Mouse (Mus musculus) cerebellum, adult 9-10 months (tissue): ENCODE results near the gene Kcnk3.

ENCODE experiments used
- DNase-seq: peaks from one replicate; pipeline ENCODE4 v3.0.0; 2022

The Kcnk3 gene

DNA sequence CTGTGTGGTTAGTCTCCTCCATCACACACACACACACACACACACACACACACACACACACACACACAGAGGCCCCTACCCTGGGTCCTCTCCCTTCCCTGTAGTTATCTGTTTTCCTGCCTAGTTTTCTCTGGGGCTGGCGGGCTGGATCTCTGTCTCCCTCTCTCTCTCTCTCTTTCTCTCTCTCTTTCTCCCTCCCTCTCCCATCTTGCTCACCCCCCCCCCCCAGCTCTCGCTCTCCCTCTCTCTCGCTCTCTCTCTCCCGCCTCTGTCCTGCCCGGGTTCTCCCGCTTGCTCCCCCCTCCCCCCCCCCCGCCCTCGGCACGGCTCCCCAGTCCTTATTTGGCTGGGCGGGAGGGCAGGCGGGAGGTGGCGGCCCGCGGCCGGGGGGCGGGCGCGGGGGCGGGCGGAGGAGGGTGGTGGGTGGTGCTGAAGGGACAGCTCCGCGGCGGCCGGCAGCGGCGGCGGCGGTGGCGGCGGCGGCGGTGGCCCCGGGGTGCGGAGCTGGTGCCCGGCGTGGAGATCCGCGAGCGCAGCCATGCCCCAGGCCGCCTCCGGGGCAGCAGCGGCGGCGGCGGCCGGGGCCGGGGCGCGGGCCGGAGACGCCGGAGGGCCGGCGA lies at the start of gene Kcnk3:
Gene Kcnk3, plus strand, starts transcription at position 490 of the 620 bp plus-strand sequence.
- DNase-seq, result peak; percentile 63

DNA sequence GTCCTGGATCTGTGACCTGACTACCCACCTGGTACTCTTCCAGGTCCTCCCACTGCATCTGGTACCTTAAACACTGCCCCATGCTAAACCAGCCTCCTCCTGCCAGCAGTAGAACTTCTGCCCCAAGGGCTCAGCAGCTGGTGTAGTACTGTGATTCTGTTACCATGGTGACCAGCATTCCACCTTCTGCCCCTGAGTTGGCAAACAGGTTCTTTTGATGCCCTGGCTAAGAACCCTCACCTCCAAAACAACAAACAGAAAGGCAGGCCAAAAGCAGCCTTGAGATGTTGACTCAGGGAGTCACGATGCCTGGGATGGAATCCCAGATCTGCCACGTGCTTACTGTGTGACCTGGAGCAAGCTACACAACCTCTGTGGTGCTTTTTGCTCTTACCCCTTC lies 42.3 kb upstream of the Kcnk3 start, which contains the start of gene Cib4:
Gene Cib4, minus strand, starts transcription at position 139 of the 400 bp plus-strand sequence.
- no peak for DNase-seq

DNA sequence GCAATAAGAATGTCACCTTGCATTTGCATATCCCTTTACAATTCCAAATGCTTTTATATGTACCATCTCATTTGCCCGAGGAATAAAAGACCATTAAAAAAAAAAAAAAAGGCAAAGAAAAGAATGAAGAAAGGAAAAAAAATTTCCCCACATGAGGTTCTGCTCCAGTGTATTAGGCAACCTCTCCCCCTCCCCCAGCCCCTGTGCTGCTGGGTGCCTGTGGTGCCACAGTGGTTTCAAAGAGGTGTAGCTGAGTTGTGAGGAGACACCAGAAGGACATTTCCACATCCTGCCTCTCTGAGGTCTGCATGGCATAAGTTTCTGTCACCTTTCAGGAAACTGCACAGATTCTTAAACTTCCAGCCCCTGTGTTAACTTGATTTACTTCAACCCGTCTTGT lies 39.3 kb upstream of the Kcnk3 start:
- DNase-seq, result no peak

DNA sequence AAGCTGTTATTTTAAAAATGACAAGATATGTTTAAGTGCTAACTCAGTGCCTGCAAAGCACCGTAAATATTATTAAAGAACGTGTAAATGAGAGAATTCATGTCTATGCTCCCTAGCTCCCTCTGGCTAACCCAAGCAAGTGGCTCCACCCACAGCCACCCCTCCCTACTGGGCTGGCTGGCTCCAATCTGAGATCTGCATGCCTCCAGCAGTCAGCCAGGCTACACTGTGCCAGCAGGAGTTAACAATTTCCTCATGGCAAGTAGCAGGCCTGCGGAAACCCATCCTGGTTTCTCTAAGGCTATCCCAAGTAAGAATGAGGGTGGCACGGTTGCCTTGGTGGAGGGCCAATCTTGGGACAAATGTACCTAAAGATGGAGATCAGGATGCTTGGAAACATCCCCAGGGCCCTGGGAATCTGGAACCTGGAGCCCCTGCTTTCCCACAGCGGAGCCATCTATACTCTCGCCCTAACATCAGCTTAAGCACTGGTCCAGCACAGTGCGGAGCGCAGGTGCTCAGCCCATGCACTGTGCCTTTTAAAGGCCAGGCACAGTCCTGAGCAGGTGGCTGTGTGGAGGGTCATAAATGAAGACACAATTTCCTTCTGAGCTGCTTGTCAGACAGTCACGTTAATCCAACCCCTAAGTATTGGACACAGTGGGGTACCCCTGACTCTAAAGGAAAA lies 37.5 kb upstream of the Kcnk3 start:
- DNase-seq, result peak; percentile 72

DNA sequence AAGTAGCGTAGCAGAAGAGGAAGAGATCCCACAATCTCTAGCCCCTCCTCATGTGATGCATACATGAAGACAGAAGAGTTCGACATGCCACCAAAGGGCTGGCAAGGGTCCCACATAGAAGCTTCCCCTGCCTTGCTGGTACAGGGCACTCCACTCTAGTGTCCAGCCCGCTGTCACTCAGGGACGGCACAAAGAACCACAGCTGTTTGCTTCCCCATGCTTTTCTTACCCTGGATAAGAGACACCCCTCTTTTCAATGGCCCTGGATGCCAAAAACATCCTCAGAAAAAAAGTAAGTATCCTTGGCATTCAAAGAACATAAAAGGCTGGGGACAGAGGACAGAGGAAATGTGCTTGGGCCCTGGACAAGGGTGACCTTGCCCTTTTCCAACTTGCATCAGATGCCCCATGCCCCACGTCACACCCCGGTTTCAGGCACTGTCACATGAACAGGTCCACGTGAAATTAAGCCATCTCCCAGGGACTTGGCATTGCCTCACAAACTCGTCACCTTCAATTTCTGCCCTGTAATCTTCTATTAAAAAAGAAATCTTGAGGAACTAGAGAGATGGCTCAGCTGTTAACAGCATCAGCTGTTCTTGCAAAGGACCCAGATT lies 36.8 kb upstream of the Kcnk3 start:
- DNase-seq, result no peak

DNA sequence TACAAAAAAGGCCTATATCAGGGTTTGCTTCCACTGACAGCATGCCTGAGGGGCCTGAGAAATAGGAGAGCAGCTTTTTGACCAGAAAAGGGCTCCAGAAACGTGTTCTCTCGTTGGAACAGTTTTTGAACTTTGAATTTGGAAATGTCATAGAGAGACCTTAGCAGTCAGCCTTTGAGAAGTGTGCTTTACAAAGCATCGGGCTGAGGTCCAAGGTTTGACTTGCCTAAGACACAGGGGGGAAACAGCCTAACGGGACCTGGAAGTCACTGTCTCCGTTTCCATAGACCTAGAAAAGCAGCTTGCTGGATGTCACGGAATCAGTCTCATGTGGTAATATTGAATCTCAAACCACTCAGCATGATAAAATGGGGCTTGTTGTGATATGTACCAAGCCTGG lies 36.0 kb upstream of the Kcnk3 start:
- no peak for DNase-seq

DNA sequence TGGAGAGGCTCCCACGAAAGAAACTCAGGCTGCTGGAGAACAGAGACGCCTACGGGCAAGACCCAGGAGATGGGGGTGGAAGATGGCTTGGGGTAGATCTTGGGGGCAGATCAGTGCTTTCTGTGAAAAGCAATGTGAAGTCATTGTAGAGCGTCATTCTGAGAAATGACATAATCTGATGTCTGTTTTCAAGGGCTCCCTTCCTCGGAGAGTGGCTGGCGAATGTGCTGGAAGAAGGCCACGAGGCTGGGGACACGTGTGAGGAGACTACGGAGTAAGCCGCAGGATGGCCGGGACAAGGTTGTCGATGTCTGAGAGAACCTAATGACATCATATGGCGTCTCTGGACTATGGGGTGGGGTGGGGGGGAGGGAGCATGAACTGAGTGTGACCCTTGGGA lies 34.0 kb upstream of the Kcnk3 start:
- DNase-seq, result no peak

DNA sequence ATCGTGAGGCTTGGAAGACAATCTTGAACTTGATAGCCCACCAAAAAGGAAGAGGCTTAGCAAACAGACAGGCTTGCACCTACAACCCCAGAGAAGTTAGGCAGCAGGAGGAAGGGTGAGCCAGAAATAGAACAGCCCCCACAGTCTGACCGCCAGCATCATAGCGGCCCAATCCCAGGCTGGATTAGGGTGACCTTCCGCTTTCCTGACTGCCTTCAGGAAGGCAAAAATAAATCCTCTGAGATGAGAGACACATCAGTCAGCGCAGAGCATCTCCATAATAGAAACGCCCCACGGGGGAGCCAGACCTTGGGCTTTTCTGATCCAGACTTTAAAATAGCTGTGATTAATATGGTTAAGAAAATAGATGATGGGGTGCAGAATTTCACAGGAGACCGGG lies 33.0 kb upstream of the Kcnk3 start:
- DNase-seq, result no peak

DNA sequence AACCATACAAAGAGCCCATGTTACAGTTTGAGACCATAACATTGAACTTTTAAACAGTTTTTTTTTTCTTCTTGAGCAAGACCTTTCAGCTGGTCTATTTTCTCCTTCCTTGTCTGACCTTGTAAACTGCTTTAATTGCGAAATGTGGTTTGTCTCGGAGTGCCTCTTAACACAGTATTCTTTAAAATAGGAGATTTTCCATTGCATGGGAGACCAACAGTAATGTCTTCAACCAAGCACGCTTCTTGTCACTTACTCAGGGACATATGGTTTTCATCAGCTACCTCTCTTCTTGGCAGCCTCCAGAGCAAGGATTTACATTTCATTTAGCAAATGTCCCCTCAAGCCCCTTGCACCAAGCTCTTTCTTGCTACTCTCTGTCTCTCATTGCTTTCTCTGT lies 31.7 kb upstream of the Kcnk3 start:
- DNase-seq, result no peak

DNA sequence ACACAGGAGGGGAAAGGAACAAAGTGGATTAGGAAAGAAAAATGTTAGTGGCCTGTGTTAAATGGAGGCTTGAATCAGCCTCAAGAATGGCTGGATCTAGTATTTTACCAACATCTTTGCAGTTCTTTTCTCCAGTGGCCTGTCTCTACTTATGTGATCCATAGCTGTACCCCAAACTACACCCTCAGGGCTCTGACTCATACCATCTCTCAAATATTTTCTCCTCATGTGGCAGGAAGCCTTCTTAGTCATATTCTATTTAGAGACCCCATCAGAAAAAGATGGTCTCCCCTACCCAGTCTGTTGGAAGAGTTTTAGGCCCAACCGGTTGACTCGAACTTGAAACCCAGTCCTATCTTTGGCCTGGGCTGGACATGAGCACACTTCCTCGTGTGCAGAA lies 28.5 kb upstream of the Kcnk3 start:
- no peak for DNase-seq

DNA sequence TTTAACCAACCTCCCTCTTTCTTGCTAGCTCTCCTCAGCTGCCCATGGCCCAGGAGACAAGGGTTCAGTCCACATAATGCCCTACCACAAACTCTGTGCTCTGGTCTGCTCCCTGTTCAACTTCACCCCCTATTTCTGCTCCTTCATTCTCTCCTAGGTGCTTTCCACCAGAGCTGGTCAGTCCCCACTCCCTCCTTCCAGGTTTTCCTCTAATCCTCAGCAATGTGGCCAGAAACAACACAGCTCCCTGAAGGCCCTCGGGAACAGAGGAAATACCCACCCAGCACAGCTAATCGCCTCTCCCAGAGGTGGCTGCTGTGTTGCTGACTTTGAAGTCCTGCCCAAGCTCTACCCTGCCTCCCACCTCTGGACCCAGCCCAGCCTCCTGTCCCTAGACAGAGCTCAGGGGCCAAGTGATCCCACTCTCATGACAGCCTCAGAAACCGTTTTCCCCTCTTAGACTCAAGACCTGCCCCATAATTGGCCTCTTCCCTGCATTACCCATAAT lies 27.9 kb upstream of the Kcnk3 start:
- no peak for DNase-seq

DNA sequence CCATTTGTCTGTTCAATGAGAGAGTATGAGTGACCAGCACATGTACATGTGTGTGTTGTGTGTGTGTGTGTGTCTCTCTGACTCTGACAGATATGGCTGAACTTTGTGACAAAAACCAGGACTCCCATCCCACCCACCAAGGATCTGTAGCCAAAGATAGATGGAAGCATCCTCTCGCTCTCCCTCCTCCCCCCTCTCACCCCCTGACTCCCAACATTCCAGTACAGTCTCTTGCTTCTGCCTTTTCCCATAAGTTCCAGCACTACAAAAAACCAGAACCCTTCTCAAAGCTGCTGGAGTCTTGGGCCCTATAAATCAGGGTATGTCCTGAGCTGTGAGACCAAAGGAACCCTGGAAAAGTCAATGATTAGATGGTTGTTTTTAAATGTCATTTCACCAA lies 19.5 kb upstream of the Kcnk3 start:
- no peak for DNase-seq

DNA sequence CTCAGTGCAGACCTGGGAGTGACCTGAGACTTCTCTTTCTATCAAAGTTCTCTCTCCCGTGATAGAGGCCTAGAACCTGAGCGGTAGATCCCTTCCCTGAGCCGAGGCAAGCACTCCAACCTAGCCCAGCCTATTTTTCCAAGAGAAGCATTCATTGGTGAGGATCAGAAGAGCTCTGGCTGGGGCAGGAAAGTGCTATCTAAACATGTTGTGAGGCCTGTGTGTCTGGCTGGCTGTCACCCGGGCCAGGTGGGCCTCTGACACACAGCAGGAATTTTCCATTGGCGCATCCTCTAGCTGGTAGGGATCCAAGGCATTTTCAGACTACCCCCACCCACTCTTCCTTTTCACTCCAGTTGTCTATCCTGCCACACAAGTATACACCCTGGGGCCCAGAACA lies 16.1 kb upstream of the Kcnk3 start:
- DNase-seq, result no peak

DNA sequence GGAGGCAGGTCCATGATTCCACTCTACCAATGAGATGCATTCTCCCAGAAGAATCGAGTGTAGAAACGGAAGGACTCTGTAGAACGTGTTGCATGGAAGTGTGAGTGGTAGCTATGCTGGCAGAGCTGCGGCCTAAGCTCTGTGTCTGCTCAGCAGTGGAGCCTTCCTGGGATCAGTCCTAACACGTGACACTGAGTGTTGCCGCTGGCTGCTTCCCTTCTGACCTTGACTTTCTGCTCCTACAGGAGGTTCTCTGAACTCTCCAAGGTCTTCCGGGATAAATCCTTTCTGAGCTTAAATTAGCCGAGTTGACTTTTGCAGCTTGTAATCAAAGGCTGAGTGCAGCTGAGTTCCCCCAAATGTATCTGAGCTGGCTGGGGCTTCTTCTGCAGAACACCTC lies 13.6 kb upstream of the Kcnk3 start:
- no peak for DNase-seq

DNA sequence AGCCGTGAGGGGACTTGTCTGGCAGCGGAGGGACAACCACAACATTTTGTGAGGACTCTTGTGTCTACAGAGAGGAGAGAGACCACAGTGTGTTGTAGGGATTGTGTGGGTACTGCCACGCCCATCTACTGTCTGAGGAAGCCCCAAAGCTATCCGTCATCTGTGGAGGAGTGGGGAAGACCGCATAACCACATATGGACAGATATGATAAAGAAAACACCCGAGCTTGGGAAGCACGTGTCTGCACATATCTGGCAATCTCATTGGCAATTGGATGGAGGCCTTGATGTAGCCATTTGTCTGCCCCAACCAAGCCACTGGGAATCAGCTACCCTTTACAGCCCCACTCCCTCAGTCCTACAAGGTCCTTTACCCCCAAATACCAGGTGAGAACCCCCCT lies 11.7 kb upstream of the Kcnk3 start:
- DNase-seq, result no peak

DNA sequence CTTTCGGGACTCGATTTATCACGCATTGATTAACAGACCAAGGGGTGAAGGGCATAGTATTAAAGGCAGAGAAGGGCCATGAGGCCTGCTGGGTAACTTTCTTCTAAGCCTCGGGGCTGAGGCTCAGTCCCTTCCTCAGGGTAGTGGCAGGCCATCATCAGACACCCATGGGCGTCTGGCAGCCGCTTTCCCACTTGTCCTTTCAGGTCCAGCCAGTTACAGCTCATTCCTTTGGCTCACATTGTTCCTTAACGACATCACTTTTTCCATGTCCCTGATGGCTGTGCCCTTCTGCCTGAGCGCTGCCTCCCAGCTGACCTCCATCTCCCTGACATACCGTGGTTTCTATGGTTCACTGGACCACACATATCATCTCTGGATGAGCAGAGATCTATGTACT lies 10.7 kb upstream of the Kcnk3 start:
- peak; percentile 57 for DNase-seq

DNA sequence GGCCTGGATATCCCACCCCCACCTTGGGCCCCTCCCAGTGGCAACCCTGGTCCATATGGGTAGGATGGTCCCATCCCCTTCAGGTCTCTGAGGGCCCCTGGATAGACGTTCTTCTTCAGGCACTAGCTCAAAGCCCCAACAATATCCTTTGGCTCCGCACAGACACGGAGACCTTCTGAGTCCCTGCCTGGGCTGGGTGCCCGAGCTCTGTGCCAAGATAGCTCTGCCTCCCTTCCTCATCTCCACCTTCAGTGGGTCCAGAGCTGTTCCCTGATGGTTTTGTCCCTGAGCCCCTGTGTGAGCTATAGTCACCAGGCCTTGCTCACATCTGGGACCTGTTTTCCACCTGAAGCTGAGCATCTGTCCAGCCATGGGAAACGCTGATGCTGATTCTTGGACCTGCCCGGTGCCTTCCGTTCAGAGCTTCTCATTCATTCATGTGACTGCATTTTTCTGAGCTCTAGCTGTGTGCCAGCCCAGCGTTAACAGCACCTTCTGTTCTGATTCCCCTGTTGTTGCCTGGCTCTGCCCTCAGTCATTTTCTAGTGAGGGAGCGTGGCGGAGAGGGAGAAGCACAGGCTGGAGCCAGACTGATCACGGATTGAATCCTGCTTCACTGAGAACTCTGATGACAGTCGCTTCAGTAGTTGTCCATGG lies 10.2 kb upstream of the Kcnk3 start:
- peak; percentile 91 for DNase-seq

DNA sequence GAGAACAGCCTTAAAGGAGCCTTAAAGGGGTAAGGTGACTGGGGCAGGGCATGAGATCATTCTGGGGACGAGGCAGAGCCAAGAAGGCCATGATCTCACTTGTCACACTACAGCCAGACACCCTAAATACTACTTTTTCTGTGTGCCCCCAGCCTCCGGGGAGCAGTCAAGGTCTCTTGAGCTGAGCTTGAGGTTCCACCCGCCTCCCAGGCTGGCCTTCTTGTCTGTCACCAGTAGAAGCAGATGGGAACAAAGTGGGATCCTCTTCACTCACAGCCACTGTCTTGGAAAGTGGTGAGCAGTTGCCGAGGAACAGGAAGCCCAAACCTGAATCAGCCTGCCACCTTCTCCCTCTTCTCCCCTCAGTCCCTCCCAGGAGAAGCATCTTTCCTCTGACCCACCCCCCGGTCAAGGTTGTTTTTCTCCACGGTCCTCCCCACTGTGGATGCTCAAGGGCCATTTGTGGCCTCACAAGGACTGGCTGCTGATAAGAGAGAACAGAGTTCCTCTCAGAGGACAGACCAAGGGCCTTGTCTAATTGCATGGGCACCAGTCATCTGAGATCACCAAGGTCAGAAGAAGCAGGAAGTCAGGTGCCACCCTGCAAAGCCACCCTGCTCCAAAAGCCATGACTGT lies 9.4 kb upstream of the Kcnk3 start:
- no peak for DNase-seq

DNA sequence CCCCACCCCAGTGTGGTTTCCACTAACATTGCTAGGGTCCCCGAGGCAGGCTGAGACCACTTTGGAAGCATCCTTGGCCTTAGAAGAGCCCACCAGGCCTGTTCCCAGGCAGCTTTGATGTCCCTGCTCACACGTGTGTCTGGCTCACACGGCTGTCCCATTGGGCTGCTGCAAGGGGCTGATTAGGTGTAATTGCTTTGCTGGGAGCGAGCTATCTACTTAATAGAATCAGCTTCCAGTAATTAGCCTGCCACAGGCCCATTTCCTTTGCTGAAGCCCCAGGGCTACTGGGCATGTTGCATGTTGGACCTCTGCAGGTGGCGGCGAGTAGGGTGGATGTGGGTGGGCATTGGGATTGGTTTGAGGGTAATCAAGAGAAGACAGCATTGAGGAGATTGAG lies 7.2 kb upstream of the Kcnk3 start:
- peak; percentile 23 for DNase-seq

DNA sequence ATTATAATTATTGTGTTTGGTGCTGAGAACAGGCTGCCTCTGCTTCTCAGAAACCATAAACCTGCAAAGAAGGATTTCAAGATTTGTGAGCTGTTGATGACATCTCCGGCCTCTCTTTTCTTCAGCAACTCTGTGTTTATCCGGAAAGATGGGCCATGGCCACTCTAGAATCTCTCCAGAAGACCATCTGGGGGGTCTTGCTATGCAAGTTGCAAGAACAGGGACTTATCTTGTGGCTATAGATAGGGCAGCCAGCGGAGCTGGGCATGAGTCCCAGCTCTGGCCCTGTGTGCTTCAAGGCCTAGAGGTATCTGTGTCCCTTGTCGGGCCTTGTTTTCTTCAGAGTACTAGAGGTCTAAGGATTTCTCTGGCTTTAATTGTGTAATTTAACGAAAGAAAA lies 6.0 kb upstream of the Kcnk3 start:
- peak; percentile 13 for DNase-seq

DNA sequence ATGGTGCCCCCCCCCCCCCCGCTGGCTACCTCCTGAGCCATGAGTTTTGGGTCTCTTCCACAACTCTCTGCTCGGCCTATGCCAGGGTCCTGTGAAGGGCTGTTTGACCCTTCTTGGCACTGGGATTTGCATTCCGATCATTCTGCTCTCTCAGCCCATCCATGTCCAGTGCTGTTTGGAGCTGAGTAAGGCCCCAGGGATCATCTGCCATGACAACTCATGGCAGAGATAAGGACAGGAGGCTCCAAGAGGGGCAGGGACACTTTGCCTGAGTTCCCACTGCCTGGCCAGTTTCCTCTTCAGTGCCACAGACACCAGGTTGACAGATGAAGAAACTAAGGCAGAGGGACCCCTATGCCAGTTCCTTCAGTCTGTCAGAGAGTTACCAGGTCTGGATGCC lies 1.4 kb upstream of the Kcnk3 start:
- peak; percentile 93 for DNase-seq

DNA sequence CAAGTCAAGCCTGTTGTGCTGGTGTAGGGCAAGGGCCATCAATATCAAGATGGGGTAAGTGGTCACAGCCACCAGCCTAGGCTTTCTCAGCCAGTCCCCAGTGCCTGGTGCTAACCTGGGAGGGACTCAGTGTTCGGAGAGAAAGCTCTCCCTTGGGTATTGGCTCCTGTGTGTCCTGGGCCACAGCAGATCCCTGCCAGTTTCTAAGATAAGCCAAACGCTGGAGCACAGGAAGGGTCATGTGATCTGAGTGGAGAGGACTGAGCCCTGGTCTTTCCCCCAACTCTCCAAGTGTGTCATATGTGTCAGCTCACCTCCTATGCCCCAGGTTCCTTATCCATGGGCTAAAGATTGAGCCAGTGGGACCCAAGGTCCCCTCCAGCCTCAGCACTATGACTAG lies 869 bp upstream of the Kcnk3 start:
- DNase-seq, result no peak

DNA sequence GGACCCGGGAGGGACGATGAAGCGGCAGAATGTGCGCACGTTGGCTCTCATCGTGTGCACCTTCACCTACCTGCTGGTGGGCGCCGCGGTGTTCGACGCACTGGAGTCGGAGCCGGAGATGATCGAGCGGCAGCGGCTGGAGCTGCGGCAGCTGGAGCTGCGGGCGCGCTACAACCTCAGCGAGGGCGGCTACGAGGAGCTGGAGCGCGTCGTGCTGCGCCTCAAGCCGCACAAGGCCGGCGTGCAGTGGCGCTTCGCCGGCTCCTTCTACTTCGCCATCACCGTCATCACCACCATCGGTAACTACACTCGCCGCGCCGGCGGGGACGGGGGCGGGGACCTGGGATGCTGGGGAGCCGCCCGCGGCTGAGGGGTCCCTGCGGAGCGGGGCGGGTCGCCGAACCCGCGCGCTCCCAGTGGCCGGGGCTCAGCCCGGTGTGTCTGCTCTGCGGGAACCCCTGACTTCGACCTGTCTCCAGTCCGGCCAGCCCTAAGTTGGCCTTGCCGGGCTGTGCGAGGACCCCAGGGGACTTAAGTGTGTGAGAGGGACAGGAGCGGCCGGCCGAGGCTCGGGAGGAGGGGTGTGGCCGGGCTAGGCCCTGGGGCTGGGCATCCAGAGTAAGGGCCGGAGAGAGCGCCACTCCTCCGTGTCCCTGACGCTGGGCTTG lies 465 bp downstream of the Kcnk3 start:
- DNase-seq, result peak; percentile 74
